Mouse (Mus musculus): Measurements from ENCODE around the gene Cad. TPM values are rescaled to one million over a fixed set of nuclear protein-coding genes. Genes with fewer than 3 reads are reported as not detected.
"Not testable (repeated sequence)": the region's sequence is repeated elsewhere in the genome, so short reads cannot be mapped to it uniquely, and the experiment has no call there.

Cad gene
- 38.0 and 43.4 TPM in 2 replicates for polyA plus RNA-seq (2014; fragmentation: Nextera tagmentation; extraction: Ambion mirVana)

DNA sequence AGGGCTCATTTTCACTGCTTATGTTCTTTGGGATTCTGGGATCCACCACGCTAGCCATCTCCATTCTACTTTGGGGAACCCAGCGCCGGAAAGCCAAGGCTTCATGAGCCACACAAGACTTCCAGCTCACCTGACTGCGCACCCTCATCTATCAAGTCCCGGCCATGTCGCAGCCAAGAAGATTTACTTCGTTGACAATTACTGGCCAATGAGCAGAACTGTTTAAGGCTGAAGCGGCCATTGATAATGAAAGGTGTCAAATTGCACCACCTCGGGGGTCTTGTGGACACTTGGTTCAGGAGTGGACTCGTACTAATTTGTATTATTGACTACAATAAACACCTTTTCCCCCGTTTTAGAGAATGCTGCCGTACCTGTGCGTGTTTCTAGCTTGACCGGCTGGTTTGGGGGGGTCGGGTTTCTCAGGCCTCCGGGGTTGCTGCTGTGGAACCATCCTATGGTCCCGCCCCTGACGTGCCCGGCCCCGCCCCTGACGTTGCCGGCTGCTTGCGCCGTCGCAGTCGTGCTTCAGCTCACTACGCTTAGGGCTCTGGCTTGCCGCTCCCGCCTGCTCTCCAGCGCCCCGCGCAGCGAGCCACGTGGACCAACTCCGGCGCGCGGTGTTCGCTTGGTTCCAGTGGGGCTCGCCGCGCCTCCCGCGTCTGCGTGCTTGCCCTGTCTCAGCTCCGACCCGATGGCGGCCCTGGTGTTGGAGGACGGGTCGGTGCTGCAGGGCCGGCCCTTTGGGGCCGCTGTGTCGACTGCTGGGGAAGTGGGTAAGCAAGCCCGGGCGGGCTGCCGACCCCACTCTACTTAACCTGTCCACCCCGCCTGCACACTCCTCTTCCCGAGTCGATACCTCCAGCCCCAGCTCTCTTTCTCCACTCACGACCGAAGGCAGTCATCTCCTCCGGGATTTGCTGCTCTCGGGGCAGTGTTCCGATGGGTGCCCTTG, at the start of gene Cad:
Cad (plus strand) TSS at position 520 of the 955 bp plus-strand sequence.
- WGBS, result under 1% methylated on average over 61 of the region's 64 CpGs
- peak; percentile 25; the same call in 1 of the 2 replicates for TF ChIP-seq CTCF (IDR thresholded peaks at IDR 0.05; ENCODE audit: low read depth)
- no peaks in the 10 kb centered on the region for H3K9me3 ChIP-seq (ENCODE audit: low read depth, low read length)
- H3K36me3 ChIP-seq (ENCODE audit: insufficient read depth), result peaks cover 30% of the 10 kb centered on the region
- H3K4me2 ChIP-seq, result peak within 1 kb of the TSS; percentile 78
- H3K27ac ChIP-seq (ENCODE audit: low read depth), result peak within 1 kb of the TSS; percentile 82
- H3K4me3 ChIP-seq (ENCODE audit: low read depth, low read length), result peak within 1 kb of the TSS; percentile 73
- ATAC-seq (ENCODE audit: insufficient read depth) (peak; percentile 98), DNase-seq (peak; percentile 97)
- H3K4me1 ChIP-seq (ENCODE audit: insufficient read depth), result peaks cover 10% of the 10 kb centered on the region
- no peaks in the 10 kb centered on the region for H3K27me3 ChIP-seq (ENCODE audit: insufficient read depth, low read length)
- peak within 1 kb of the TSS; percentile 67 for H3K9ac ChIP-seq

DNA sequence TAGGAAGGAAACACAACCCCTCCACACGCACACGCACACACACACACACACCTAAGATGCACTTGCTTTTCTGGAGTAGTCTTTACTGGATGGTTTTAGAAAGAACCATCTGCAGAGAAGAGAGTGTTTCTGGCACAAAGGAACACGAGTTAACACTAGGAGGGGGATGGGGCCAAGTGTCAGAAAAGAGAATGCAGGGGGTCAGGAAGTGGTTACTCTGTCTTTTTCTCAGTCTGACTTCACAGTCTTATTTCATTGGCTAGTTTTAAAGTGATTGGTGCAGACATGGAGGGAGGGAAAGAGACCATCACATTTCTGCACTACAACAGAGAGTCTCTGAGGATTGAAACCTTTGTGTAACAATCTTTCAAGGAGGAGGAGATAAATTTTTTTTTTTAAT, 41.8 kb upstream of the Cad start:
- no peak overlapping the region for H3K9ac ChIP-seq
- no peaks in the 10 kb centered on the region for H3K4me1 ChIP-seq (ENCODE audit: insufficient read depth)
- H3K4me3 ChIP-seq (ENCODE audit: low read depth, low read length), result no peak overlapping the region
- ATAC-seq (ENCODE audit: insufficient read depth), result no peak
- no peak overlapping the region for H3K27ac ChIP-seq (ENCODE audit: low read depth)
- no peak overlapping the region for H3K4me2 ChIP-seq
- 60% methylated on average over 3 of the region's 3 CpGs for WGBS
- no peak for DNase-seq
- H3K27me3 ChIP-seq (ENCODE audit: insufficient read depth, low read length), result no peaks in the 10 kb centered on the region
- H3K36me3 ChIP-seq (ENCODE audit: insufficient read depth), result no peaks in the 10 kb centered on the region
- no peaks in the 10 kb centered on the region for H3K9me3 ChIP-seq (ENCODE audit: low read depth, low read length)
- TF ChIP-seq CTCF (IDR thresholded peaks at IDR 0.05; ENCODE audit: low read depth), result no peak

DNA sequence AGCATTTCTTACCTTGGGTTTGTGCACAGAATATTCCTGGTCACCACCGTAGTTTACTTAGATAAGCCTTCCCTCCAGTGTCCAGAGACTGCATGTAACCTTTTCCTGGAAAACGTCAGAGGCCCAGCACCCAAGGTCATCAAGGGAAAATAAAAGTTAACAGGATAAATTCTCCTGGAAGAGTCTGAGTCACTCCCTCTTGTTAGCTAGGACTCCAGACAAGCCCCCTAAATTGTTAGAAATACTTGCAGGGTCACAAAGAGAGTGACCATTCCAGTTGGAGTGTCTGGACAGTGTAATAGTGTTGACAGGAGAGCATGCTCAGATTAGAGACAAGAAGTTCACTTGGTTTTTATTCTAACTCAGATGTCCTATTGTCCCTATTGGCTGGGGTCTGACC, 38.7 kb upstream of the Cad start:
- Histone ChIP-seq H3K4me1 (ENCODE audit: insufficient read depth) (no peaks in the 10 kb centered on the region), H3K9ac (no peak overlapping the region), H3K27me3 (ENCODE audit: insufficient read depth, low read length) (no peaks in the 10 kb centered on the region), H3K9me3 (ENCODE audit: low read depth, low read length) (no peaks in the 10 kb centered on the region), H3K36me3 (ENCODE audit: insufficient read depth) (no peaks in the 10 kb centered on the region), H3K4me3 (ENCODE audit: low read depth, low read length) (no peak overlapping the region), H3K27ac (ENCODE audit: low read depth) (no peak overlapping the region), H3K4me2 (no peak overlapping the region)
- DNase-seq (no peak), ATAC-seq (ENCODE audit: insufficient read depth) (no peak)
- TF ChIP-seq CTCF (IDR thresholded peaks at IDR 0.05; ENCODE audit: low read depth), result no peak
- 60% methylated on average over 2 of the region's 2 CpGs for WGBS

DNA sequence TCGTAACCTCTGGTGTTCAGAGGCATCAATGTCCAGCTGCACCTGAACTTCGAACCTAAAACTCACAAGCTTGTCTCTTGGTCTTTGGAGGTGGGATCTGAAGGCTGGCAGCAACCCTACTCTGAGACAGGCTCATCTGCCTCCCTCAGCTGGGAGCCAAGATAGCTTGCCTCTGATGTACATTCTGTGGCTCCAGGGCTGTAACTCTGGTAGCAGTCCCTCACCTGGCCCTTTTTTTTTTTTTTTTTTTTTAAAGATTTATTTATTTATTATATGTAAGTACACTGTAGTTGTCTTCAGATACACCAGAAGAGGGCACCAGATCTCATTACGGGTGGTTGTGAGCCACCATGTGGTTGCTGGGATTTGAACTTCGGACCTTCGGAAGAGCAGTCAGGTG, 32.8 kb upstream of the Cad start:
- H3K27me3 ChIP-seq (ENCODE audit: insufficient read depth, low read length); H3K4me1 ChIP-seq (ENCODE audit: insufficient read depth); ATAC-seq (ENCODE audit: insufficient read depth); DNase-seq; H3K9me3 ChIP-seq (ENCODE audit: low read depth, low read length); H3K4me3 ChIP-seq (ENCODE audit: low read depth, low read length); H3K27ac ChIP-seq (ENCODE audit: low read depth); H3K9ac ChIP-seq; H3K36me3 ChIP-seq (ENCODE audit: insufficient read depth); H3K4me2 ChIP-seq: not testable (repeated sequence)
- 78% methylated on average over 4 of the region's 5 CpGs for WGBS

DNA sequence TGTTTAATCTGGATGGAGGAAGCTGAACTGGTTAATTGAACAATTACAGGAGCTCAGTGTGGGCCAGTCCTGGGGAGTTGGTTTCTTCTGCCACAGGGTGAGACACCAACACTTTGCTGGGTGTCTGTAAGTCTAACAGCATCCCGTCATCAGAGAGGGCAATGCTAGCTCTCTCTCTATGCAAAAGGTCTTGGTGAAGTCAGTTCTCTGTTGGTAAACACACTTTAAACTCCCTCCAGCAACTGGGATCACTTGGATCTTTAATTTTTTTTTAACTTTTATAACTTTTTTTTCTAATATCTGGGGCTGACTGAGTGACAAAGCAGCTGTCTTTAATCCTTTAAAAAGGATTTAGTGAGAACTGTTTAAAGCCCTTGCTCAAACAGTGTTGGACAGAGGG, 31.9 kb upstream of the Cad start:
- Histone ChIP-seq H3K36me3 (ENCODE audit: insufficient read depth) (no peaks in the 10 kb centered on the region), H3K9me3 (ENCODE audit: low read depth, low read length) (no peaks in the 10 kb centered on the region), H3K4me1 (ENCODE audit: insufficient read depth) (no peaks in the 10 kb centered on the region), H3K27me3 (ENCODE audit: insufficient read depth, low read length) (no peaks in the 10 kb centered on the region), H3K4me3 (ENCODE audit: low read depth, low read length) (no peak overlapping the region), H3K27ac (ENCODE audit: low read depth) (no peak overlapping the region), H3K4me2 (no peak overlapping the region), H3K9ac (no peak overlapping the region)
- ATAC-seq (ENCODE audit: insufficient read depth) (no peak), DNase-seq (no peak)
- 64% methylated on average over 1 of the region's 1 CpGs for WGBS
- no peak for TF ChIP-seq CTCF (IDR thresholded peaks at IDR 0.05; ENCODE audit: low read depth)

DNA sequence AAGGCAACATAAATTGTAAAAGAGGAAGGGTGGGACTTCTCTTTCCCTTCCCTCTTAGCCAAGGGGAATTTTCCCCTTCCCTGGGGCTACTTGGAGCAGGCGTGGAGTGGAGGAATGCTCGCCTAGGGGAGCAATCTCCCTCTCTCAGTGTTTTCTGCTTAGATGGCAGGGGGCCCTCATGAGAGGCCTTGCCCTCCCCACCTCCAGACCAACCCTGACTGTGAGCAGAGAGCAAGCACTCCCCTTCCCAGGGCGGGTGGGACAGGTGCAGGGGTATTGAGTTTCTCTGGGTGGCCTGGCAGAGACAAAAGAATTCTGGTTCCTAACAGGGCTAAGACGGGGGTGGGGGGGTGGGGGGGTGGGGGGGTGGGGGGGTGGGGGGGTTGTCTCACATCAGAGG, 31.3 kb upstream of the Cad start:
- H3K4me2 ChIP-seq, result no peak overlapping the region
- no peak overlapping the region for H3K27ac ChIP-seq (ENCODE audit: low read depth)
- no peaks in the 10 kb centered on the region for H3K36me3 ChIP-seq (ENCODE audit: insufficient read depth)
- H3K4me3 ChIP-seq (ENCODE audit: low read depth, low read length), result no peak overlapping the region
- DNase-seq (no peak), ATAC-seq (ENCODE audit: insufficient read depth) (no peak)
- H3K9me3 ChIP-seq (ENCODE audit: low read depth, low read length), result no peaks in the 10 kb centered on the region
- H3K9ac ChIP-seq, result no peak overlapping the region
- whole genome bisulfite sequencing, result 21% methylated on average over 3 of the region's 4 CpGs
- H3K27me3 ChIP-seq (ENCODE audit: insufficient read depth, low read length), result no peaks in the 10 kb centered on the region
- no peaks in the 10 kb centered on the region for H3K4me1 ChIP-seq (ENCODE audit: insufficient read depth)
- no peak for TF ChIP-seq CTCF (IDR thresholded peaks at IDR 0.05; ENCODE audit: low read depth)

DNA sequence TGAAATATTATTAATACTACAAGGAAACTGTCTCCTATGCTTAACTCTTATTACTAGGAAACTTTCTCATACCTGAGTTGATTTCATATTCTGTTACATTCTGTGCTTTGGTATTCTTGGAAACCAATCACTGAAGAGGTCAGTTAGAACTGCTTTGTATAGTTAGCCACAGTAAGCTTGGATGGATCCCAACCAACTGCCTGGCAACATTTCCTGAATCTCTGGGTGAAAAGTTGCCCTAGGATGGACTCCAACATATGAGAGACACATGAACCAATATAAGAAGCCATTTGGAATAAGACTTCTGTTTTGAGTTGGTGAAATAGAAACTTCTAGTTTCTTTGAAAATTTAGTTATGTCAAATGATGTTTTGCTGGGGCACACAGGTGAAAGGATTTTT, 29.9 kb upstream of the Cad start:
- H3K27me3 ChIP-seq (ENCODE audit: insufficient read depth, low read length), result no peaks in the 10 kb centered on the region
- no peak overlapping the region for H3K4me3 ChIP-seq (ENCODE audit: low read depth, low read length)
- ATAC-seq (ENCODE audit: insufficient read depth) (no peak), DNase-seq (no peak)
- H3K9ac ChIP-seq, result no peak overlapping the region
- H3K27ac ChIP-seq (ENCODE audit: low read depth), result no peak overlapping the region
- no peak for TF ChIP-seq CTCF (IDR thresholded peaks at IDR 0.05; ENCODE audit: low read depth)
- H3K4me1 ChIP-seq (ENCODE audit: insufficient read depth), result no peaks in the 10 kb centered on the region
- H3K4me2 ChIP-seq, result no peak overlapping the region
- no peaks in the 10 kb centered on the region for H3K9me3 ChIP-seq (ENCODE audit: low read depth, low read length)
- no peaks in the 10 kb centered on the region for H3K36me3 ChIP-seq (ENCODE audit: insufficient read depth)
